Comparison of ENCODE assay signal across 10 mouse cellular contexts in genomic region chr16:38858120-38858749, GRCm38 (mm10). TPM values are rescaled to one million over a fixed set of nuclear protein-coding genes. Genes with fewer than 3 reads are reported as not detected.
A peak's percentile ranks its signal among the peaks of the same experiment; 100 is the strongest.
DNase-seq lines count a peak whose midpoint lies in the region; ATAC-seq and TF ChIP-seq lines count a peak whose summit lies in the region.
"Had no signal": no experiment of that assay in that cellular context is flagged by ENCODE, and none has a peak within 500 bp of the region (broad histone marks: within the 10 kb centered on the region; RNA-seq: fewer than 3 reads in every experiment).

No protein-coding gene starts in this region.

- no peaks in the 10 kb centered on the region for H3K36me3 ChIP-seq in forebrain, embryonic 13.5 days (ENCODE audit: poor library complexity, severe bottlenecking)
- H3K36me3 ChIP-seq: hindbrain, embryonic 15.5 days; neural tube, embryonic 13.5 days had no signal

- no peak for TF ChIP-seq POLR2A in brain, embryonic 14.5 days (IDR thresholded peaks at IDR 0.05; ENCODE audit: borderline replicate concordance, extremely low read depth, insufficient read depth, insufficient read length, poor library complexity, severe bottlenecking)

- H3K4me3 ChIP-seq in layer of hippocampus, adult 2 months, result no peak overlapping the region
- no peak overlapping the region for H3K4me3 ChIP-seq in forebrain, embryonic 13.5 days
- H3K4me3 ChIP-seq: hindbrain, embryonic 15.5 days; neural tube, embryonic 13.5 days had no signal

- H3K4me1 ChIP-seq in forebrain, embryonic 13.5 days, result no peaks in the 10 kb centered on the region
- H3K4me1 ChIP-seq: hindbrain, embryonic 15.5 days; neural tube, embryonic 13.5 days had no signal

- DNase-seq in adrenal gland, postnatal 14 days, result peak; percentile 18
- DNase-seq in adrenal gland, postnatal 25 days, result no peak
- DNase-seq in layer of hippocampus, adult 2 months (ENCODE audit: low spot score in 2 of 2), result peak in 1 of 2 experiments; percentile 12
- DNase-seq in layer of hippocampus, postnatal 36 days, result no peak
- peak; percentile 68 for DNase-seq in brain, embryonic 14.5 days (ENCODE audit: low read depth)
- peak; percentile 27 to 42 for DNase-seq in kidney, postnatal 36 days
- DNase-seq in left cerebral cortex, adult 18-20 months (ENCODE audit: low spot score in 2 of 2), result no peak

- H3K4me2 ChIP-seq in forebrain, embryonic 13.5 days, result no peak overlapping the region
- H3K4me2 ChIP-seq: hindbrain, embryonic 15.5 days; neural tube, embryonic 13.5 days had no signal

- H3K27me3 ChIP-seq in forebrain, embryonic 13.5 days, result no peaks in the 10 kb centered on the region
- H3K27me3 ChIP-seq: hindbrain, embryonic 15.5 days; neural tube, embryonic 13.5 days had no signal

- WGBS in forebrain, embryonic 13.5 days, result 33% methylated on average over 8 of the region's 8 CpGs

- H3K9ac ChIP-seq in forebrain, embryonic 13.5 days, result no peak overlapping the region
- H3K9ac ChIP-seq: hindbrain, embryonic 15.5 days; neural tube, embryonic 13.5 days had no signal

- H3K27ac ChIP-seq in layer of hippocampus, adult 2 months, result peak overlapping the region; percentile 2; the same call in 1 of the 2 replicates
- no peak overlapping the region for H3K27ac ChIP-seq in forebrain, embryonic 13.5 days
- H3K27ac ChIP-seq: hindbrain, embryonic 15.5 days; neural tube, embryonic 13.5 days had no signal

- ATAC-seq in forebrain, embryonic 13.5 days, result no peak

- TF ChIP-seq CTCF in layer of hippocampus, adult 2 months (conservative IDR thresholded peaks at IDR 0.05), result peak; percentile 88
- no peak for TF ChIP-seq CTCF in brain, embryonic 14.5 days (IDR thresholded peaks at IDR 0.05; ENCODE audit: borderline replicate concordance, extremely low read depth, insufficient read depth, insufficient read length)

- no peaks in the 10 kb centered on the region for H3K9me3 ChIP-seq in forebrain, embryonic 13.5 days (replicated peaks)
- H3K9me3 ChIP-seq: hindbrain, embryonic 15.5 days; neural tube, embryonic 13.5 days had no signal

RNA-seq across cellular contexts. Expression of gene 4930435E12Rik, which starts 29.7 kb away (rescaled TPM):
- not detected in 2 replicates for total RNA-seq in adrenal gland, postnatal 14 days (2021)
- total RNA-seq in adrenal gland, postnatal 25 days (2021), result not detected in 2 replicates
- not detected for total RNA-seq in layer of hippocampus, adult 2 months (2021)
- total RNA-seq in layer of hippocampus, postnatal 36 days (2021), result not detected
- polyA plus RNA-seq in brain, embryonic 14.5 days (2012; rRNA removed), result not detected in 2 replicates
- total RNA-seq in left cerebral cortex, adult 18-20 months (2021), result not detected
- polyA plus RNA-seq in forebrain, embryonic 13.5 days (2015; fragmentation: Nextera tagmentation; extraction: Ambion mirVana), result not detected in 2 replicates
- polyA plus RNA-seq: hindbrain, embryonic 15.5 days; neural tube, embryonic 13.5 days had no signal

RNA-seq across cellular contexts. Expression of gene Igsf11, which starts 34.2 kb away (rescaled TPM):
- total RNA-seq in adrenal gland, postnatal 14 days (2021), result 18.8 and 23.8 TPM in 2 replicates
- total RNA-seq in adrenal gland, postnatal 25 days (2021), result 18.8 and 21.8 TPM in 2 replicates
- 10 to 100 TPM; 44.7 to 50.7 TPM for total RNA-seq in layer of hippocampus, adult 2 months (2021)
- 10 to 100 TPM; 43.9 to 46.8 TPM for total RNA-seq in layer of hippocampus, postnatal 36 days (2021)
- 6.4 and 8.1 TPM in 2 replicates for polyA plus RNA-seq in brain, embryonic 14.5 days (2012; rRNA removed)
- 10 to 100 TPM; 39.0 to 41.5 TPM for total RNA-seq in left cerebral cortex, adult 18-20 months (2021)
- polyA plus RNA-seq in forebrain, embryonic 13.5 days (2015; fragmentation: Nextera tagmentation; extraction: Ambion mirVana), result 3.6 and 4.6 TPM in 2 replicates

RNA-seq across cellular contexts. Expression of gene Upk1b, which starts 58.1 kb away (rescaled TPM):
- total RNA-seq in adrenal gland, postnatal 14 days (2021), result 3.3 and 3.7 TPM in 2 replicates
- total RNA-seq in adrenal gland, postnatal 25 days (2021), result 0.70 and 1.3 TPM in 2 replicates
- 1 to 10 TPM; 1.6 to 1.7 TPM for total RNA-seq in layer of hippocampus, adult 2 months (2021)
- total RNA-seq in layer of hippocampus, postnatal 36 days (2021), result 1 to 10 TPM; 1.4 to 1.5 TPM
- polyA plus RNA-seq in brain, embryonic 14.5 days (2012; rRNA removed), result 1.3 and 2.7 TPM in 2 replicates
- 1 to 10 TPM; 2.2 to 3.0 TPM for total RNA-seq in left cerebral cortex, adult 18-20 months (2021)
- not detected in 2 replicates for polyA plus RNA-seq in forebrain, embryonic 13.5 days (2015; fragmentation: Nextera tagmentation; extraction: Ambion mirVana)

Comparison
In these comparisons a context has a peak if more than half of its experiments do, and no peak if none do; other contexts are left out.
1. DNase-seq: peak in adrenal gland, postnatal 14 days (single experiment), brain, embryonic 14.5 days (single experiment) and kidney, postnatal 36 days (2 of 2); none in adrenal gland, postnatal 25 days (single experiment), layer of hippocampus, postnatal 36 days (0 of 2) and left cerebral cortex, adult 18-20 months (0 of 2).